Mouse (Mus musculus) MEL (cell line): Measurements from ENCODE around the gene Aym1. TPM values are rescaled to one million over a fixed set of nuclear protein-coding genes. Genes with fewer than 3 reads are reported as not detected.

ENCODE experiments used
- DNase-seq: peaks from one replicate; pipeline ENCODE4 v3.0.0; 2011; ENCODE audit warnings: low read depth, low spot score
- H3K27ac ChIP-seq: 2 replicates; pipeline ENCODE4 v1.5.1; 2012; ENCODE audit warnings: low read depth, mild to moderate bottlenecking, control low read depth, low read length, moderate library complexity; ENCODE audit not compliant: control insufficient read depth
- H3K27me3 ChIP-seq, 2 experiments: fragments of 150-350 bp in 1 of 2; sonication (generic) in 1 of 2; 2 replicates each; pipeline ENCODE4 v1.6.1; 2012; ENCODE audit warnings: low read length in 2 of 2, mild to moderate bottlenecking in 2 of 2, improper control_type of control experiment in 1 of 2, moderate library complexity in 1 of 2; ENCODE audit not compliant: insufficient read depth in 2 of 2, control insufficient read depth in 1 of 2
- H3K36me3 ChIP-seq, 2 experiments: 2 replicates each; pipeline ENCODE4 v1.6.1; 2012 to 2014; ENCODE audit warnings: low read length in 2 of 2, improper control_type of control experiment in 1 of 2, inconsistent platforms in 1 of 2, mild to moderate bottlenecking in 1 of 2; ENCODE audit not compliant: insufficient read depth in 2 of 2, control insufficient read depth in 1 of 2
- H3K4me1 ChIP-seq, 2 experiments: fragments of 150-350 bp in 1 of 2; sonication (generic) in 1 of 2; 2 replicates each; pipeline ENCODE4 v1.6.1; 2012; ENCODE audit warnings: low read length in 2 of 2, improper control_type of control experiment in 1 of 2, mild to moderate bottlenecking in 1 of 2; ENCODE audit not compliant: insufficient read depth in 2 of 2, control insufficient read depth in 1 of 2
- H3K4me3 ChIP-seq, 2 experiments: fragments of 150-350 bp in 1 of 2; sonication (generic) in 1 of 2; 2 replicates each; pipeline ENCODE4 v1.5.1; 2012; ENCODE audit warnings: low read depth in 2 of 2, low read length in 2 of 2, mild to moderate bottlenecking in 2 of 2, moderate library complexity in 2 of 2, control low read depth in 1 of 2, improper control_type of control experiment in 1 of 2; ENCODE audit not compliant: control insufficient read depth in 1 of 2, insufficient read depth in 1 of 2
- H3K79me2 ChIP-seq: 2 replicates; pipeline ENCODE4 v1.6.1; 2012; ENCODE audit warnings: mild to moderate bottlenecking, low read length, moderate library complexity; ENCODE audit not compliant: control insufficient read depth, poor library complexity, insufficient read depth
- H3K9ac ChIP-seq: 2 replicates; pipeline ENCODE4 v1.6.1; 2012; ENCODE audit warnings: low read depth, mild to moderate bottlenecking, control low read depth, low read length, moderate library complexity; ENCODE audit not compliant: control insufficient read depth, poor library complexity, severe bottlenecking
- H3K9me3 ChIP-seq: fragments of 150-350 bp; sonication (generic); replicated peaks from 2 replicates; pipeline ENCODE4 v1.6.1; 2012; ENCODE audit warnings: mild to moderate bottlenecking, low read length, improper control_type of control experiment, moderate library complexity; ENCODE audit not compliant: insufficient read depth
- BHLHE40 ChIP-seq: IDR thresholded peaks from 2 replicates; pipeline ENCODE4 v1.6.1; 2012; ENCODE audit warnings: low read depth, mild to moderate bottlenecking, inconsistent platforms, low read length, improper control_type of control experiment, borderline replicate concordance
- CTCF ChIP-seq, 3 experiments: IDR thresholded peaks in 2 of 3; conservative IDR thresholded peaks in 1 of 3; 2 replicates each; pipeline ENCODE4 v1.5.1; 2011 to 2012; ENCODE audit warnings: low read length in 3 of 3, low read depth in 2 of 3, mild to moderate bottlenecking in 2 of 3, improper control_type of control experiment in 1 of 3, inconsistent platforms in 1 of 3, mixed read lengths in 1 of 3, moderate library complexity in 1 of 3; ENCODE audit not compliant: control insufficient read depth in 1 of 3, insufficient read depth in 1 of 3, poor library complexity in 1 of 3, severe bottlenecking in 1 of 3
- ELF1 ChIP-seq: IDR thresholded peaks from 2 replicates; pipeline ENCODE4 v1.6.1; 2014; ENCODE audit warnings: low read depth, mild to moderate bottlenecking, inconsistent platforms, low read length, improper control_type of control experiment, moderate library complexity
- GATA1 ChIP-seq: IDR thresholded peaks from 2 replicates; pipeline ENCODE4 v1.6.1; 2011; ENCODE audit warnings: low read depth, low read length, improper control_type of control experiment
- MEF2A ChIP-seq: IDR thresholded peaks from 2 replicates; pipeline ENCODE4 v1.6.1; 2014; ENCODE audit warnings: low read depth, mild to moderate bottlenecking, inconsistent platforms, low read length, improper control_type of control experiment; ENCODE audit not compliant: poor library complexity, insufficient replicate concordance, severe bottlenecking; ENCODE audit errors: extremely low read depth
- MXI1 ChIP-seq: IDR thresholded peaks from 2 replicates; pipeline ENCODE4 v1.6.1; 2011; ENCODE audit warnings: mild to moderate bottlenecking, low read depth, low read length, improper control_type of control experiment
- MYB ChIP-seq: IDR thresholded peaks from 2 replicates; pipeline ENCODE4 v1.6.1; 2011; ENCODE audit warnings: mild to moderate bottlenecking, low read depth, low read length, improper control_type of control experiment
- NELFE ChIP-seq: IDR thresholded peaks from 2 replicates; pipeline ENCODE4 v1.6.1; 2011; ENCODE audit warnings: low read depth, low read length, improper control_type of control experiment
- NRF1 ChIP-seq: IDR thresholded peaks from 2 replicates; pipeline ENCODE4 v1.6.1; 2014; ENCODE audit warnings: low read depth, mild to moderate bottlenecking, inconsistent platforms, low read length, improper control_type of control experiment, moderate library complexity; ENCODE audit not compliant: poor library complexity, insufficient read depth, severe bottlenecking
- POLR2AphosphoS5 ChIP-seq: IDR thresholded peaks from 2 replicates; pipeline ENCODE4 v1.6.1; 2012; ENCODE audit warnings: low read depth, borderline replicate concordance, mild to moderate bottlenecking, inconsistent platforms, low read length, moderate library complexity, mixed read lengths
- RAD21 ChIP-seq: IDR thresholded peaks from 2 replicates; pipeline ENCODE4 v1.6.1; 2011; ENCODE audit warnings: mild to moderate bottlenecking, low read depth, low read length, improper control_type of control experiment
- RCOR1 ChIP-seq: IDR thresholded peaks from 2 replicates; pipeline ENCODE4 v1.6.1; 2012; ENCODE audit warnings: low read depth, mild to moderate bottlenecking, inconsistent platforms, low read length, improper control_type of control experiment
- SIN3A ChIP-seq: IDR thresholded peaks from 2 replicates; pipeline ENCODE4 v1.6.1; 2012; ENCODE audit warnings: low read length, improper control_type of control experiment, inconsistent platforms
- SMC3 ChIP-seq: IDR thresholded peaks from 2 replicates; pipeline ENCODE4 v1.6.1; 2011; ENCODE audit warnings: low read depth, low read length, improper control_type of control experiment
- TCF12 ChIP-seq: IDR thresholded peaks from 2 replicates; pipeline ENCODE4 v1.6.1; 2014; ENCODE audit warnings: low read depth, mild to moderate bottlenecking, inconsistent platforms, low read length, improper control_type of control experiment, moderate library complexity
- USF2 ChIP-seq, 2 experiments: IDR thresholded peaks; 2 replicates each; pipeline ENCODE4 v1.6.1; 2011 to 2012; ENCODE audit warnings: improper control_type of control experiment in 2 of 2, low read length in 2 of 2, borderline replicate concordance in 1 of 2, inconsistent platforms in 1 of 2, low read depth in 1 of 2, mild to moderate bottlenecking in 1 of 2; ENCODE audit not compliant: insufficient read depth in 1 of 2
- ZKSCAN1 ChIP-seq: IDR thresholded peaks from 2 replicates; pipeline ENCODE4 v1.6.1; 2012; ENCODE audit warnings: low read depth, mild to moderate bottlenecking, inconsistent platforms, low read length, improper control_type of control experiment, moderate library complexity
- ZMIZ1 ChIP-seq: IDR thresholded peaks from 2 replicates; pipeline ENCODE4 v1.6.1; 2012; ENCODE audit warnings: low read depth, mild to moderate bottlenecking, inconsistent platforms, low read length, improper control_type of control experiment, moderate library complexity
- ZNF384 ChIP-seq: IDR thresholded peaks from 2 replicates; pipeline ENCODE4 v1.6.1; 2012; ENCODE audit warnings: low read depth, mild to moderate bottlenecking, inconsistent platforms, low read length, improper control_type of control experiment
- polyA plus RNA-seq, 2 experiments: library from polyadenylated mRNA; stranded (reverse) in 1 of 2; unstranded in 1 of 2; fragments of >175 nt in 1 of 2; fragments of >200 nt in 1 of 2; gene quantifications; 2 replicates each; pipeline versions ENCODE4 v1.2.1 to v1.2.4; 2012; ENCODE audit warnings: low replicate concordance in 2 of 2, low read depth in 1 of 2; ENCODE audit not compliant: insufficient read length in 2 of 2, insufficient read depth in 1 of 2, missing spikeins in 1 of 2
- total RNA-seq: library from RNA; depleted of rRNA; stranded (reverse); fragments of 300-350 nt; gene quantifications from 2 replicates; pipeline ENCODE4 v1.2.3, GENCODE M21; 2012

Aym1 gene
- total and polyA plus RNA-seq, 3 experiments, result not detected

- DNase-seq, result no peak
- TF ChIP-seq ZNF384 (no peak), NELFE (no peak), MYB (no peak), ELF1 (no peak), GATA1 (no peak), MXI1 (no peak), CTCF (IDR thresholded peaks at IDR 0.05 in 2 of 3, conservative IDR thresholded peaks at IDR 0.05 in 1 of 3; ENCODE audit: control insufficient read depth in 1 of 3, insufficient read depth in 1 of 3, low read depth in 2 of 3, low read length in 3 of 3, poor library complexity in 1 of 3, severe bottlenecking in 1 of 3) (peak in 2 of 3 experiments; percentile 9 to 20; a peak in 1 of 6 replicates), SMC3 (0 out of 2 replicates have a peak, but pooled peaks have one; percentile 7), BHLHE40 (no peak), NRF1 (no peak), ZMIZ1 (no peak), USF2 (IDR thresholded peaks at IDR 0.05; ENCODE audit: borderline replicate concordance in 1 of 2, insufficient read depth in 1 of 2, low read depth in 1 of 2, low read length in 2 of 2) (no peak)
- no peak overlapping the region for H3K27ac ChIP-seq
- no peak overlapping the region for H3K9ac ChIP-seq
- H3K36me3 ChIP-seq, result no peaks in the 10 kb centered on the region
- H3K4me3 ChIP-seq, result no peak overlapping the region
- H3K4me1 ChIP-seq, result no peaks in the 10 kb centered on the region
- no peaks in the 10 kb centered on the region for H3K9me3 ChIP-seq
- H3K79me2 ChIP-seq, result no peaks in the 10 kb centered on the region
- H3K27me3 ChIP-seq, result no peaks in the 10 kb centered on the region
Observed at GRCm38 (mm10) chr5:113375783-113376182, 18.7 kb downstream of the Aym1 start.

GRCm38 (mm10) chr5:113376292-113376691 is 19.2 kb downstream of the Aym1 start:
- Histone ChIP-seq H3K27me3 (no peaks in the 10 kb centered on the region), H3K79me2 (no peaks in the 10 kb centered on the region), H3K9me3 (no peaks in the 10 kb centered on the region), H3K36me3 (no peaks in the 10 kb centered on the region), H3K4me3 (no peak overlapping the region), H3K4me1 (no peaks in the 10 kb centered on the region), H3K27ac (no peak overlapping the region), H3K9ac (no peak overlapping the region)
- TF ChIP-seq GATA1 (no peak), ZKSCAN1 (no peak), MEF2A (no peak), ZMIZ1 (no peak), NRF1 (no peak), RAD21 (no peak), ELF1 (no peak), POLR2AphosphoS5 (no peak), RCOR1 (no peak), TCF12 (no peak), SIN3A (no peak)
- no peak for DNase-seq
